Mouse (Mus musculus): ENCODE results near the gene Yars. TPM values are rescaled to one million over a fixed set of nuclear protein-coding genes. Genes with fewer than 3 reads are reported as not detected.
A peak's percentile ranks its signal among the peaks of the same experiment; 100 is the strongest.

Gene Yars
- polyA plus RNA-seq, 1 experiment: 16.3 TPM

DNA sequence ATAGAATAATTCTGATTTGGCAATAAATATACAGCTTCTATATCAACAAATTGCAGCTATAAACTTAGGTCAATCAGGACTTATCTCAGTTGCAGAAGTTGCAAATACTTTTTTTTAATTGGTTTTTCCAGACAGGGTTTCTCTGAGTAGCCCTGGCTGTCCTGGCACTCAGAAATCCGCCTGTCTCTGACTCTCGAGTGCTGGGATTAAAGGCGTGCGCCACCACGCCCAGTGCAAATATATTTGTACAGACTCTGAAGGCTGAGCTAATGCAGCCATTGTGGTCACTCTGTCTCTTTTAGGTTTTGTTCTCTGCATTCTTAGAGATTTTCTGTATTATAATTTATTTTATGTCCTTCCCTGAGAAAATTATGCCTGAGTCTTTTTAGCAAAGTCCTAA lies 32.0 kb upstream of the Yars start:
- DNase-seq: no peak
- WGBS: 90% methylated on average over 5 of the region's 5 CpGs
- Histone ChIP-seq H3K4me1 (ENCODE audit: control insufficient read depth, insufficient read depth, low read length) (no peaks in the 10 kb centered on the region), H3K27me3 (replicated peaks; ENCODE audit: control insufficient read depth, insufficient read depth, low read length) (no peaks in the 10 kb centered on the region), H3K27ac (ENCODE audit: insufficient read depth, low read depth, low read length) (no peak overlapping the region), H3K36me3 (ENCODE audit: control insufficient read depth, insufficient read depth, low read length) (peaks cover 2% of the 10 kb centered on the region), H3K4me3 (ENCODE audit: insufficient read depth, low read depth, low read length) (no peak overlapping the region)
- no peak for TF ChIP-seq CTCF (conservative IDR thresholded peaks at IDR 0.05; ENCODE audit: insufficient read depth, insufficient read length, low read depth, low read length)
- no peak for TF ChIP-seq POLR2A (IDR thresholded peaks at IDR 0.05; ENCODE audit: low read depth, low read length)

DNA sequence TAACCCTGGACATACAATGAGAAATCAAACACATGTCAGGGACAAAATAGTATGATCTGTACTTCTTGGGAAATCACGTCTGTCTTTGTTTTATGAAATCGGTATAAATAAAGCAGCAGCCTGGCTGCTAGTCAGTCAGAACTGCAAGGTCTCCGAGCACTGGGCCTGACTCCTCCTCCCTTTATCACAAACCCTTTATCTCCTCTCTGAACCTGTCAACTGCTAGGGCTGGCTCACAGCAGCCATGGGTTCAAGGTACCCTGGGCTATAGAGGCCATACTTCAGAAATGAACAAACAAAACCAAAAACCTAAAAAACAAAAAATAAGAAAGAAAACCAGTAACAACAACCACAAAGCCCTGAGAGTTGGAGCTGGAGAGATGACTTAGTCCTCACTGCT lies 31.0 kb upstream of the Yars start:
- no peak for DNase-seq

DNA sequence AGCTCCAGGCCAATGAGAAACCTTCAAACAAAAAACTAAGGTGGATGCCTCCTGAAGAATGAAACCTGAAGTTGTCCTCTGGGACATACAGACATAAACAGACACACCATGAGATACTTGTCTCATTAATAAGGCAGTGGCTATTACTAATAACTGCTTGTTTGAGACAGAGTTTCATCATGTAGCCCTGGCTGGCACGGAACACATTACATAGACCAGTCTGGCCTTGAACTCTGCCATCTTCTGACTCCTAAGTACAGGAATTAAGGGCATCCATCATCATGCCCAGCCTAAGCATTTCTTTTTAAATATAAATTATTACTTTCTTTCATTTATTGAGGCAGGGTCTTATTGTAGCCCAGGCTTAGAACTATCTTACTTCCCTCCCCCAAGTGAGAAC lies 28.5 kb upstream of the Yars start:
- H3K27ac ChIP-seq (ENCODE audit: insufficient read depth, low read depth, low read length): no peak overlapping the region
- no peaks in the 10 kb centered on the region for H3K4me1 ChIP-seq (ENCODE audit: control insufficient read depth, insufficient read depth, low read length)
- WGBS: 96% methylated on average over 1 of the region's 1 CpGs
- no peaks in the 10 kb centered on the region for H3K27me3 ChIP-seq (replicated peaks; ENCODE audit: control insufficient read depth, insufficient read depth, low read length)
- no peak overlapping the region for H3K4me3 ChIP-seq (ENCODE audit: insufficient read depth, low read depth, low read length)
- TF ChIP-seq POLR2A (IDR thresholded peaks at IDR 0.05; ENCODE audit: low read depth, low read length) (no peak), CTCF (conservative IDR thresholded peaks at IDR 0.05; ENCODE audit: insufficient read depth, insufficient read length, low read depth, low read length) (no peak)
- no peaks in the 10 kb centered on the region; the same call in 1 of the 2 replicates for H3K36me3 ChIP-seq (ENCODE audit: control insufficient read depth, insufficient read depth, low read length)
- DNase-seq: no peak

More for the DNA sequence above, 31.0 kb upstream of the Yars start:
- Histone ChIP-seq H3K27ac (ENCODE audit: insufficient read depth, low read depth, low read length) (no peak overlapping the region), H3K4me3 (ENCODE audit: insufficient read depth, low read depth, low read length) (no peak overlapping the region), H3K4me1 (ENCODE audit: control insufficient read depth, insufficient read depth, low read length) (no peaks in the 10 kb centered on the region), H3K27me3 (replicated peaks; ENCODE audit: control insufficient read depth, insufficient read depth, low read length) (no peaks in the 10 kb centered on the region), H3K36me3 (ENCODE audit: control insufficient read depth, insufficient read depth, low read length) (no peaks in the 10 kb centered on the region; the same call in none of the 2 replicates)
- WGBS: 70% methylated on average over 3 of the region's 3 CpGs
- no peak for TF ChIP-seq CTCF (conservative IDR thresholded peaks at IDR 0.05; ENCODE audit: insufficient read depth, insufficient read length, low read depth, low read length)
- TF ChIP-seq POLR2A (IDR thresholded peaks at IDR 0.05; ENCODE audit: low read depth, low read length): no peak

DNA sequence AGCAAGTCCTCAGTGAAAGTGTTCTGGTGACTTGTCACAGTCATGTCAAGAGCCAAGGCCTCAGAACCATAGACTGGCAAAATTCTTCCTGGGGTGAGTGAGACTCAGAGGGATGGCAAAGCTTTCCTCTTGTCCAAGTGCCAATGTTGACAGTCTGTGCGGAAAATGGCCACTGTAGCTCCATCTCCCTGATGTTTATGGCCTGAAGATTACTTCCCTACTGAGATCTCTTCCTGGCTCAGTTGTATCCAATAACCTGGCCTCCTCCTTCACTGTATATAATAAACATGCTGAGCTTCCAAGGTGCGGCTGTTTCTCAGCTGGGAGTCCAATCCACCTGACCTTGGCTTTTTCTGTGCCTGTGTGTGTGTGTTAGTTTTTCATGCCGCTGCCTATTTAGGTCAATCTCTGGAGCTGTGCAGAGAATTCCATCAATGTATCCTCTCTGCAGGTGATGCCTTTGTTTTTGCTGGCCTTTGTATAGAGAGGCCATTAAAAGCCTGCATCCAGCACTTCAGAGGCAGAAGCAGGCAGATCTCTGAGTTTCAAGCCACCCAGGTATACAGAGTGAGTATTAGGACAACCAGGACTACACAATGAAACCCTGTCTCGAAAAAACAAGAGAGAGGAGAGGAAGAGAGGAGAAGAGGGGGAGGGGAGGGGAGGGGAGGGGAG lies 27.8 kb upstream of the Yars start:
- Histone ChIP-seq H3K27ac (ENCODE audit: insufficient read depth, low read depth, low read length) (peak overlapping the region; percentile 50; the same call in 1 of the 2 replicates), H3K27me3 (replicated peaks; ENCODE audit: control insufficient read depth, insufficient read depth, low read length) (no peaks in the 10 kb centered on the region), H3K4me1 (ENCODE audit: control insufficient read depth, insufficient read depth, low read length) (no peaks in the 10 kb centered on the region), H3K36me3 (ENCODE audit: control insufficient read depth, insufficient read depth, low read length) (no peaks in the 10 kb centered on the region; the same call in 1 of the 2 replicates), H3K4me3 (ENCODE audit: insufficient read depth, low read depth, low read length) (no peak overlapping the region)
- 70% methylated on average over 4 of the region's 4 CpGs for WGBS
- TF ChIP-seq CTCF (conservative IDR thresholded peaks at IDR 0.05; ENCODE audit: insufficient read depth, insufficient read length, low read depth, low read length): no peak
- no peak for TF ChIP-seq POLR2A (IDR thresholded peaks at IDR 0.05; ENCODE audit: low read depth, low read length)
- no peak for DNase-seq

DNA sequence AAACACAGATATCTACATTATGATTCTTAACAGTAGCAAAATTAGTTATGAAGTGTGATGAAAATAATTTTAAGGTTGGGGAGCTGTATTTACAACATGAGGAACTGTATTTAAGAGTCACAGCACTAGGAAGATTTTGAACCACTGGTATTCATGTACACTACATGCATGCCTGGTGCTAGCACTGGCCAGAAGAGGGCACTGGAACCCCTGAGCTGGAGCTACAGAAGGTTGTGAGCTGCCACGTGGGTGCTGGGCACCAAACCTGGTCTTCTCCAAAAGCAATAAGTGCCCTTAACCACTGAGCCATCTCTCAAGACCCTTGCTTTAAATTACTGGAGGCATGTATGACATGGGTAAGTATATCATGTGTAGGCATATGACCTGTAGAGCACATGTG lies 17.0 kb upstream of the Yars start:
- TF ChIP-seq POLR2A (IDR thresholded peaks at IDR 0.05; ENCODE audit: low read depth, low read length): no peak
- TF ChIP-seq CTCF (conservative IDR thresholded peaks at IDR 0.05; ENCODE audit: insufficient read depth, insufficient read length, low read depth, low read length): peak; percentile 23; the same call in 1 of the 2 replicates
- 81% methylated on average over 1 of the region's 1 CpGs for WGBS

DNA sequence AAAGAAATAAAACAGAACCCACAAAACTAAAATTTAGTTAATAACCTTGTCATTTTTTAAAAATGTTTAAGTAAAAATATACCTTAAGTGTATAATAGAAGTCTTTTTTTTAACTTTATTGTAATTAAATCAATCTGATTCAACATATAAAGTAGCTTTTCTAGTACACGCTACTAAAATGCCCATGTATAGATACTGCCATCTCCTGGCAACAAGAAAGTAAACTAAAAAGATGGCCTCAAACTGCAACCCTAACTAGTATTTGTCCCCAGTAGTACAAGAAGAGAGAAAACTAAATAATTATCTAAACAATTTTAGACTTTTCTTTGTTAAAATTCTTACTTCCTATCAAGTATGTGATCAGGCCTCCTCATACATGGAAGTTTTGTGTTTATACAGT lies 10.0 kb upstream of the Yars start:
- H3K36me3 ChIP-seq (ENCODE audit: control insufficient read depth, insufficient read depth, low read length): peaks cover 9% of the 10 kb centered on the region
- 54% methylated on average over 1 of the region's 1 CpGs for WGBS
- TF ChIP-seq POLR2A (IDR thresholded peaks at IDR 0.05; ENCODE audit: low read depth, low read length): no peak
- TF ChIP-seq CTCF (conservative IDR thresholded peaks at IDR 0.05; ENCODE audit: insufficient read depth, insufficient read length, low read depth, low read length): no peak

More for the DNA sequence above, 17.0 kb upstream of the Yars start:
- Histone ChIP-seq H3K4me1 (ENCODE audit: control insufficient read depth, insufficient read depth, low read length) (no peaks in the 10 kb centered on the region), H3K27me3 (replicated peaks; ENCODE audit: control insufficient read depth, insufficient read depth, low read length) (no peaks in the 10 kb centered on the region), H3K4me3 (ENCODE audit: insufficient read depth, low read depth, low read length) (no peak overlapping the region), H3K27ac (ENCODE audit: insufficient read depth, low read depth, low read length) (no peak overlapping the region), H3K36me3 (ENCODE audit: control insufficient read depth, insufficient read depth, low read length) (peaks cover 3% of the 10 kb centered on the region)
- no peak for DNase-seq

DNA sequence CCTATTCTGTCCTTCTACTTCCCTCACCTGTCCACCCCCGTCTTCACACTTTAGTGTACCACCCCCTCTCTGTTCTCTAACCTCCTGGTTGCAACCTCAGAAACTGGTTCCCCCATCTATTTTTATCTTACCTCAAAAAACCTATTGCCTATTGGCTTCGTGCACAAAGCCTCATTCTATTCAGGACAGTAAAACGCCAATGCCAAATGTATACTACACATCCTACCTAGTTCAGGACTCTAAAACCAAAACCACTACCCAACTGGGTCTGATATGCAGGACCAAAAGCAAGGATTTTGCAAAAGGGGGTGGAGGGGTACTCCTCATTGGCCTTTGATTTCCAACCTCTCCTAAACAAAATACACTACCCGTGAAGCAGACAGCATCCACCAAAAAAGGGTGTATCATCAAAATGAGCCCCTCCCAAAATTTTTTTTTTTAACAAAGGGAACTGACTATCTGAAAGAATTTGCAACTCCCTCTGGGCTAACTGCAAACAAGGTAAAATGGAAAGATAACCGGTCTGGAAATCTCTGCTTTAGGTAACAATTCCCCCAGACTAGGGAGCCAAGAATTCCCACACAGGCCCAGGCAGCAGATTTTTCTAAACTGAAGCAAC lies 1.4 kb upstream of the Yars start:
- no peak for DNase-seq
- TF ChIP-seq POLR2A (IDR thresholded peaks at IDR 0.05; ENCODE audit: low read depth, low read length): no peak
- TF ChIP-seq CTCF (conservative IDR thresholded peaks at IDR 0.05; ENCODE audit: insufficient read depth, insufficient read length, low read depth, low read length): no peak
- Histone ChIP-seq H3K4me3 (ENCODE audit: insufficient read depth, low read depth, low read length) (peak overlapping the region; percentile 89; the same call in 1 of the 2 replicates), H3K4me1 (ENCODE audit: control insufficient read depth, insufficient read depth, low read length) (peaks cover 8% of the 10 kb centered on the region; the same call in 1 of the 2 replicates), H3K36me3 (ENCODE audit: control insufficient read depth, insufficient read depth, low read length) (no peaks in the 10 kb centered on the region; the same call in 1 of the 2 replicates), H3K27ac (ENCODE audit: insufficient read depth, low read depth, low read length) (no peak overlapping the region), H3K27me3 (replicated peaks; ENCODE audit: control insufficient read depth, insufficient read depth, low read length) (no peaks in the 10 kb centered on the region)
- 51% methylated on average over 5 of the region's 5 CpGs for WGBS

More for the DNA sequence above, 10.0 kb upstream of the Yars start:
- no peak overlapping the region for H3K27ac ChIP-seq (ENCODE audit: insufficient read depth, low read depth, low read length)
- no peaks in the 10 kb centered on the region for H3K27me3 ChIP-seq (replicated peaks; ENCODE audit: control insufficient read depth, insufficient read depth, low read length)
- H3K4me3 ChIP-seq (ENCODE audit: insufficient read depth, low read depth, low read length): no peak overlapping the region
- H3K4me1 ChIP-seq (ENCODE audit: control insufficient read depth, insufficient read depth, low read length): peaks cover 5% of the 10 kb centered on the region; the same call in 1 of the 2 replicates
- DNase-seq: no peak

Data from kidney, adult 2 months (tissue).